Mouse (Mus musculus): ENCODE data around the gene Gm11596. TPM values are rescaled to one million over a fixed set of nuclear protein-coding genes. Genes with fewer than 3 reads are reported as not detected.
"Not testable (repeated sequence)": the region's sequence is repeated elsewhere in the genome, so short reads cannot be mapped to it uniquely, and the experiment has no call there.

The Gm11596 gene
- not detected in 2 replicates for polyA plus RNA-seq (2012; ENCODE audit: insufficient read depth, insufficient read length, missing spikeins)

GRCm38 (mm10) chr11:99793367-99793766, at the start of gene Gm11596:
Gene Gm11596 (minus strand): TSS chr11:99793467.
- Histone ChIP-seq H3K4me3 (ENCODE audit: insufficient read depth, low read depth, low read length) (no peak within 1 kb of the TSS), H3K4me1 (ENCODE audit: control insufficient read depth, insufficient read depth, insufficient read length, low read length) (no peaks in the 10 kb centered on the region), H3K27ac (replicated peaks; ENCODE audit: low read depth, low read length) (no peak within 1 kb of the TSS)

DNA sequence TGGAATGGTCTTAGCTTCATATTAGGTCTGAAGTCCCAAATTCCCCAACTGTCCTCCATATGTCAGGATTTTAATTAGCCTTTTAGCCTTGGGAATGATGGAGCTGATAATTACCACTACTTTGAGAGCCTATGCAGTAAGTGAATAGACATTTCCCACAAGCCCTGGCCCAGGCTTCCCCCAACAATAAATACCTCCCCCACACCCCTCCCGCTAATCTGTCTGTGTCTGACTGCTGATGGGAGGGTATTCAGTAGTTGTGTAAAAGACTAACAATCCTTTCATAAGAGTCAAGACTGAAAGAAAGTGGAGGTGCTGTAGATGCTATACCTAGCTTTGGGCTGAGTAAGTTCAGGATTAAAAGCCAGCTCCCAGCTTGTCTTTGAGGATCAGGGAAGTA, 48.9 kb upstream of the Gm11596 start:
- Histone ChIP-seq H3K4me3 (ENCODE audit: insufficient read depth, low read depth, low read length) (no peak overlapping the region), H3K4me1 (ENCODE audit: control insufficient read depth, insufficient read depth, insufficient read length, low read length) (no peaks in the 10 kb centered on the region), H3K27ac (replicated peaks; ENCODE audit: low read depth, low read length) (no peak overlapping the region)

DNA sequence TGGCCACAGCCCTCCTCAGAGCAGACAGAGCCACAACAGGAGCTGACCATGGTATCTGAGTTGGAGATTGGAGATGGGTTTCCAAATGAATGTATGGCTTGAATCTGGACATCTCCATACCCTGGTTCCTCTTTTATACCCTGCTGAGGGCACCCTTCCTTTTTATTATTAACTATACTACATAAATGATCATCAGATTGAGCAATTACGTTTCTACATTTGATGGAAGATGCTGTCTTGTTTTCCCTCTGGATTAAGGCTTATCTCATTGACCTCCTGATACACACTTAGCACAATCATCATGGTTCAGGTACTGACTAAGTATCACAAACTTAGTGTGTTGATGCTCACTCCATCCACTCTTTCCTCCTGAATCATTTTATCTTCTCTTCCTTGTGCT, 44.7 kb upstream of the Gm11596 start, which contains the start of gene 2300003K06Rik:
Gene 2300003K06Rik, minus strand, starts transcription at position 101 of the 400 bp plus-strand sequence.
- Histone ChIP-seq H3K4me3 (ENCODE audit: insufficient read depth, low read depth, low read length) (no peak within 1 kb of the TSS), H3K4me1 (ENCODE audit: control insufficient read depth, insufficient read depth, insufficient read length, low read length) (no peaks in the 10 kb centered on the region), H3K27ac (replicated peaks; ENCODE audit: low read depth, low read length) (no peak within 1 kb of the TSS)

DNA sequence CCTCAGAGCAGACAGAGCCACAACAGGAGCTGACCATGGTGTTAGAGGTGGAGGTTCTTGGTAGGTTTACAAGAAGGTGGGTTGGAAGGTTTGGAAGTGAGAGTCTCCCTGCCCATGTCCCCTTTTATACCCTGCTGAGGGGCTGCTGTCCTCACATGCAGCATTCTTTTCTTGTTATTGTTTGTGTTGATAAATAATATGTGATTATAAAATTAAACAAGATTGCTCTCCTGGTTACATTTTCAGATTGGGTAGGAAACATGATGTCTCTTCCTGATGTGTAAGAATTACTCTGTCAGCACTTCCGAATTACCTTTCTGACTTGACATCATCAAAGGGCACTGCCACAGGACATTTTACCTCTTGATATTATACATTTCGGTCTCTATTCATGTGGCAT, 22.3 kb upstream of the Gm11596 start, which contains the start of gene Gm11564:
Gene Gm11564, minus strand, starts transcription at position 101 of the 400 bp plus-strand sequence.
- not testable (repeated sequence) for H3K4me1 ChIP-seq (ENCODE audit: control insufficient read depth, insufficient read depth, insufficient read length, low read length); H3K27ac ChIP-seq (replicated peaks; ENCODE audit: low read depth, low read length); H3K4me3 ChIP-seq (ENCODE audit: insufficient read depth, low read depth, low read length)

- not testable (repeated sequence) for H3K4me3 ChIP-seq (ENCODE audit: insufficient read depth, low read depth, low read length); H3K4me1 ChIP-seq (ENCODE audit: control insufficient read depth, insufficient read depth, insufficient read length, low read length); H3K27ac ChIP-seq (replicated peaks; ENCODE audit: low read depth, low read length)
Observed at GRCm38 (mm10) chr11:99809792-99810191, 16.5 kb upstream of the Gm11596 start, which contains the start of gene Krtap4-13. Gene Krtap4-13 (minus strand): TSS chr11:99809892.

DNA sequence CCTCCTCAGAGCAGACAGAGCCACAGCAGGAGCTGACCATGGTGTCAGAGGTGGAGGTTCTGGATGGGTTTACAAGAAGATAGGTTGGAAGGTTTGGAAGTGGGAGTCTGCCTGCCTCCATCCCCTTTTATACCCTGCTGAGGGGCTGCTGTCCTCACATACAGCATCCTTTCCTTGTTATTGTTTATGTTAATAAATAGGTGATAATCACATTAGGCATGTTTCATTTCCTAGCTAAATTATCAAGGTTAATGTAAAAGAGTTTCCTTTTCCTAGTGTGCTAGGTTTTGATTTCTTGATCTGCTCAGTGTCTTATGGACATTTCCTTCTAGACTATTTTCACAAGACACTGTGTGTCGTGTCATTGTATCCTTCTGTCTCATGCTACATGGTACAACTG, 11.1 kb upstream of the Gm11596 start, which contains the start of gene Gm11554:
Gene Gm11554, minus strand, starts transcription at position 101 of the 400 bp plus-strand sequence.
- H3K4me3 ChIP-seq (ENCODE audit: insufficient read depth, low read depth, low read length); H3K27ac ChIP-seq (replicated peaks; ENCODE audit: low read depth, low read length); H3K4me1 ChIP-seq (ENCODE audit: control insufficient read depth, insufficient read depth, insufficient read length, low read length): not testable (repeated sequence)

DNA sequence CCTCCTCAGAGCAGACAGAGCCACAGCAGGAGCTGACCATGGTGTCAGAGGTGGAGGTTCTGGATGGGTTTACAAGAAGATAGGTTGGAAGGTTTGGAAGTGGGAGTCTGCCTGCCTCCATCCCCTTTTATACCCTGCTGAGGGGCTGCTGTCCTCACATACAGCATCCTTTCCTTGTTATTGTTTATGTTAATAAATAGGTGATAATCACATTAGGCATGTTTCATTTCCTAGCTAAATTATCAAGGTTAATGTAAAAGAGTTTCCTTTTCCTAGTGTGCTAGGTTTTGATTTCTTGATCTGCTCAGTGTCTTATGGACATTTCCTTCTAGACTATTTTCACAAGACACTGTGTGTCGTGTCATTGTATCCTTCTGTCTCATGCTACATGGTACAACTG, 5.6 kb upstream of the Gm11596 start, which contains the start of gene Gm11569:
Gene Gm11569, minus strand, starts transcription at position 101 of the 400 bp plus-strand sequence.
- not testable (repeated sequence) for H3K4me1 ChIP-seq (ENCODE audit: control insufficient read depth, insufficient read depth, insufficient read length, low read length); H3K27ac ChIP-seq (replicated peaks; ENCODE audit: low read depth, low read length); H3K4me3 ChIP-seq (ENCODE audit: insufficient read depth, low read depth, low read length)

GRCm38 (mm10) chr11:99784900-99785299, 8.4 kb downstream of the Gm11596 start, which contains the start of gene Krtap4-9:
Gene Krtap4-9 (plus strand): TSS chr11:99785200.
- not testable (repeated sequence) for H3K27ac ChIP-seq (replicated peaks; ENCODE audit: low read depth, low read length); H3K4me1 ChIP-seq (ENCODE audit: control insufficient read depth, insufficient read depth, insufficient read length, low read length); H3K4me3 ChIP-seq (ENCODE audit: insufficient read depth, low read depth, low read length)

DNA sequence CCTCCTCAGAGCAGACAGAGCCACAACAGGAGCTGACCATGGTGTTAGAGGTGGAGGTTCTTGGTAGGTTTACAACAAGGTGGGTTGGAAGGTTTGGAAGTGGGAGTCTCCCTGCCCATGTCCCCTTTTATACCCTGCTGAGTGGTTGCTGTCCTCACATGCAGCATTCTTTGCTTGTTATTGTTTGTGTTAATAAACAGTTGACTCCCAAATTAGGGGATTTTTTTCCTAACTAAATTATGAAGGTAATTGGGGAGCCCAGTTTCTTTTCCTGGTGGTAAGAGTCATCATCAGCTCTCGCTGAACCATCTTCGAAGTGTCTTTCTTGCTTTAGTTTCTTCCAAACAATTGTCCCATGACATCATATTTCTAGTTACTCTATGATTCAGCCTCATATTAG, 12.7 kb downstream of the Gm11596 start, which contains the start of gene Krtap4-8:
Gene Krtap4-8, minus strand, starts transcription at position 101 of the 400 bp plus-strand sequence.
- Histone ChIP-seq H3K4me3 (ENCODE audit: insufficient read depth, low read depth, low read length) (no peak within 1 kb of the TSS), H3K27ac (replicated peaks; ENCODE audit: low read depth, low read length) (no peak within 1 kb of the TSS), H3K4me1 (ENCODE audit: control insufficient read depth, insufficient read depth, insufficient read length, low read length) (no peaks in the 10 kb centered on the region)

- Histone ChIP-seq H3K27ac (replicated peaks; ENCODE audit: low read depth, low read length) (no peak overlapping the region), H3K4me1 (ENCODE audit: control insufficient read depth, insufficient read depth, insufficient read length, low read length) (no peaks in the 10 kb centered on the region), H3K4me3 (ENCODE audit: insufficient read depth, low read depth, low read length) (no peak overlapping the region)
Observed at GRCm38 (mm10) chr11:99778401-99778800, 14.9 kb downstream of the Gm11596 start.

DNA sequence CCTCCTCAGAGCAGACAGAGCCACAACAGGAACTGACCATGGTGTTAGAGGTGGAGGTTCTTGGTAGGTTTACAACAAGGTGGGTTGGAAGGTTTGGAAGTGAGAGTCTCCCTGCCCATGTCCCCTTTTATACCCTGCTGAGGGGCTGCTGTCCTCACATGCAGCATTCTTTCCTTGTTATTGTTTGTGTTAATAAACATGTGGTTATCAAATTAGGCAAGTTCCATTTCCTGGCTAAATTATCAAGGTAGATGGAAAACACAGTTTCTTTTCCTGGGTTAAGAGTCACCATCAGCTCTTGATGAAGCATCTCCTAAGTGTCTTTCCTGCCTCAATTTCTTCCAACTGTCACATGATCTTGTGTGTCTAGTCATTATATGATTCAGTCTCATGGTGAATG, 20.5 kb downstream of the Gm11596 start, which contains the start of gene Gm11595:
Gene Gm11595, minus strand, starts transcription at position 101 of the 400 bp plus-strand sequence.
- not testable (repeated sequence) for H3K27ac ChIP-seq (replicated peaks; ENCODE audit: low read depth, low read length); H3K4me1 ChIP-seq (ENCODE audit: control insufficient read depth, insufficient read depth, insufficient read length, low read length); H3K4me3 ChIP-seq (ENCODE audit: insufficient read depth, low read depth, low read length)

DNA sequence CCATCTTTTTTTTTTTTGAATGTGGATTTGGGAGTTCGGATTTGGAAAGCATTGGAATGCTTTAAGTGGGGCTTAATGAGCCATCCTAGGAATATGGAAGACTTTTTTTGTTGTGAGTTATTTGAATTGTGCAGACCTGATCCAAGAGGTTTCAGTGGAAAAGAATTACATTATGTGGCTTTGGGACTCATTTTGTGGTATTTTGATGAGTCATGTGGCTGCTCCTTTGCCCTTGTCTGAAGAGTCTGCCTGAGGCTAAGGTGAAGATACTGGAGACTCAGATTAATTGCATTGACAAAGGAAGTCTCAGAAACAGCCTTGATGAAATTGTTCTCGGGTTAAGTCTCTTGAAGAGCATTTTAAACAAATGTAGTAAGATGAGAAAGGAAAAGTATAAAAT, 24.9 kb downstream of the Gm11596 start:
- H3K4me1 ChIP-seq (ENCODE audit: control insufficient read depth, insufficient read depth, insufficient read length, low read length), result no peaks in the 10 kb centered on the region

GRCm38 (mm10) chr11:99758877-99759276, 34.4 kb downstream of the Gm11596 start:
- no peak overlapping the region for H3K27ac ChIP-seq (replicated peaks; ENCODE audit: low read depth, low read length)
- no peak overlapping the region for H3K4me3 ChIP-seq (ENCODE audit: insufficient read depth, low read depth, low read length)
- no peaks in the 10 kb centered on the region for H3K4me1 ChIP-seq (ENCODE audit: control insufficient read depth, insufficient read depth, insufficient read length, low read length)

More for the DNA sequence above, 24.9 kb downstream of the Gm11596 start:
- no peak overlapping the region for H3K27ac ChIP-seq (replicated peaks; ENCODE audit: low read depth, low read length)
- no peak overlapping the region for H3K4me3 ChIP-seq (ENCODE audit: insufficient read depth, low read depth, low read length)

- Histone ChIP-seq H3K4me3 (ENCODE audit: insufficient read depth, low read depth, low read length) (no peak overlapping the region), H3K4me1 (ENCODE audit: control insufficient read depth, insufficient read depth, insufficient read length, low read length) (no peaks in the 10 kb centered on the region), H3K27ac (replicated peaks; ENCODE audit: low read depth, low read length) (no peak overlapping the region)
Observed at GRCm38 (mm10) chr11:99743985-99744384, 49.3 kb downstream of the Gm11596 start.
